Mouse (Mus musculus) kidney, adult 18-20 months (tissue): ENCODE measurements around the gene Ippk.
A peak's percentile ranks its signal among the peaks of the same experiment; 100 is the strongest.

Experiments
- DNase-seq: peaks from one replicate; pipeline ENCODE4 v3.0.0; 2021

Gene Ippk

GRCm38 (mm10) chr13:49420754-49421605 is at the start of gene Ippk:
Ippk (plus strand) TSS chr13:49421249.
- peak; percentile 98 for DNase-seq

- peak; percentile 67 for DNase-seq
These were observed 49.6 kb upstream of the Ippk start for GRCm38 (mm10) chr13:49371428-49371899.

GRCm38 (mm10) chr13:49372370-49373060 is 48.5 kb upstream of the Ippk start:
- DNase-seq = no peak

GRCm38 (mm10) chr13:49374304-49374703 is 46.7 kb upstream of the Ippk start:
- no peak for DNase-seq

GRCm38 (mm10) chr13:49374730-49375129 is 46.3 kb upstream of the Ippk start:
- no peak for DNase-seq

- no peak for DNase-seq
These were observed 43.4 kb upstream of the Ippk start for GRCm38 (mm10) chr13:49377608-49378007.

- no peak for DNase-seq
These were observed 41.7 kb upstream of the Ippk start for GRCm38 (mm10) chr13:49379301-49379700.

GRCm38 (mm10) chr13:49381230-49381629 is 39.8 kb upstream of the Ippk start:
- DNase-seq = peak; percentile 92

- no peak for DNase-seq
These were observed 38.1 kb upstream of the Ippk start for GRCm38 (mm10) chr13:49382997-49383396.

- DNase-seq = no peak
These were observed 36.1 kb upstream of the Ippk start for GRCm38 (mm10) chr13:49384751-49385463.

- no peak for DNase-seq
These were observed 29.7 kb upstream of the Ippk start for GRCm38 (mm10) chr13:49391374-49391773.

GRCm38 (mm10) chr13:49393579-49393978 is 27.5 kb upstream of the Ippk start:
- DNase-seq = no peak

- DNase-seq = no peak
These were observed 26.1 kb upstream of the Ippk start for GRCm38 (mm10) chr13:49394886-49395447.

GRCm38 (mm10) chr13:49396798-49397197 is 24.3 kb upstream of the Ippk start:
- DNase-seq = no peak

- no peak for DNase-seq
These were observed 22.9 kb upstream of the Ippk start for GRCm38 (mm10) chr13:49398191-49398590.

GRCm38 (mm10) chr13:49400139-49400538 is 20.9 kb upstream of the Ippk start:
- DNase-seq = peak; percentile 15

GRCm38 (mm10) chr13:49402628-49403027 is 18.4 kb upstream of the Ippk start:
- DNase-seq = no peak

GRCm38 (mm10) chr13:49407795-49408194 is 13.3 kb upstream of the Ippk start:
- DNase-seq = no peak

GRCm38 (mm10) chr13:49421606-49421917 is 513 bp downstream of the Ippk start:
- DNase-seq = no peak

GRCm38 (mm10) chr13:49421959-49422358 is 910 bp downstream of the Ippk start:
- DNase-seq = no peak

GRCm38 (mm10) chr13:49426736-49427135 is 5.7 kb downstream of the Ippk start:
- no peak for DNase-seq

- no peak for DNase-seq
These were observed 7.1 kb downstream of the Ippk start for GRCm38 (mm10) chr13:49428042-49428675.

- peak; percentile 32 for DNase-seq
These were observed 9.5 kb downstream of the Ippk start for GRCm38 (mm10) chr13:49430529-49430928.
